Mouse (Mus musculus): ENCODE results near the gene Anapc5. TPM values are rescaled to one million over a fixed set of nuclear protein-coding genes. Genes with fewer than 3 reads are reported as not detected.
A peak's percentile ranks its signal among the peaks of the same experiment; 100 is the strongest.

Gene Anapc5
- 166 and 180 TPM in 2 replicates for polyA plus RNA-seq (2015; fragmentation: Nextera tagmentation; extraction: Ambion mirVana)

DNA sequence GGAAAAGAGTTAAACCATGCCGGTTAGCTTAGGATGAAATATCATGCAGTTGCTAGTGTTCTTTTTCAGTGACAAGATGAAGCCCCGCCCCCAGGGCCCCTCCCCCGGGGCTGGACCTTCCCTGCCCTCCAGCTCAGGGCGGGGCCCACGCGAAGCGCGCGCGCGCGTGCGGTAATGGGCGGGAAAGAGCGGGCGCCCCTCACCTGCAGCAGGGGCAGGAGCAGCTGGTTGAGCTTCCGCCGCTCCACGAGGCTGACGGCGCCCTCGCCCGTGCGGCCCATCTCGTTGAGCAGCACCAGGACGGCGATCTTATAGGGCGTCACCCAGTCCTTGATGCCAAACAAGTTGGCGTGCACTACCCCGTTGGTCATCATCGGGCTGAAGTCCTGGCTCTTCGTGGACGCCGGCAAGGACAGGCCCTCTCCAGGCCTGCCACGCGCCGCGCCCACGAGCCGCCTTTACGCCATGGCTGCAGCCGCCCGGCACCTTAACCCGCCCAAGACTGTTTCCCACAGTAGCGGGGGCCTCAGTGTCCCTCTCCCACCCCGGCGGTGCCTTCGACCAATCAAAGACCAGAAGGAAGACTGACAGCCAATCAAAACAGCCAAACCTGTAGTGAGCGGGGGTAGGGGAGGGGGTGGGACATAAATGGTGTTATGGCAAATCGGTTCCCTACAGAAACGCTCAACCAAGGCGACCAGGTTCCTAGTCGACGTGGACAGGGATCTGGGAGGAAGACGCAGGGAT lies at the start of gene Anapc5:
Anapc5 (minus strand) TSS at position 563 of the 747 bp plus-strand sequence.
- ATAC-seq, result peak; percentile 99
- WGBS, result under 1% methylated on average over 50 of the region's 55 CpGs

DNA sequence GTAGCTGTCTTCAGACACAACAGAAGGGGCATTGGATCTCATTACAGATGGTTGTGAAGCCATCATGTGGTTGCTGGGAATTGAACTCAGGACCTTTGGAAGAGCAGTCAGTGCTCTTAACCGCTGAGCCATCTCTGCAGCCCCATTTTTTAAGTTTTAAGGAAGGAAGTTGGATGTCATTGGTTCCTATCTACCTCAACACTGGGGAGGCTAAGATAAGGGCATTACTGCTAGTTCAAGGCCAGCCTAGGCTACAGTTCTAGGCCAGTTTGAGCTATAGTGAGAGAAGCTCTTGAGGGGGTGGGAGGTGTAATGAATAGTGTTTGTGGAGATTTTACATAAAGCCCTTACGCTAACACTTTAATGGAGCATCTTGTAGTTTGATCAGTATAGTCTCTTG lies 41.9 kb upstream of the Anapc5 start:
- no peaks in the 10 kb centered on the region for H3K27me3 ChIP-seq (replicated peaks; ENCODE audit: insufficient read depth, low read length)
- no peak overlapping the region for H3K4me2 ChIP-seq (replicated peaks; ENCODE audit: low read depth, low read length)
- DNase-seq (ENCODE audit: low spot score) (no peak), ATAC-seq (no peak)
- no peaks in the 10 kb centered on the region for H3K4me1 ChIP-seq (ENCODE audit: insufficient read depth, low read depth, low read length)
- 97% methylated on average over 2 of the region's 2 CpGs for WGBS
- H3K9ac ChIP-seq (replicated peaks; ENCODE audit: low read depth), result no peak overlapping the region
- no peaks in the 10 kb centered on the region for H3K9me3 ChIP-seq (ENCODE audit: low read length)
- H3K27ac ChIP-seq (ENCODE audit: low read length), result no peak overlapping the region
- no peak overlapping the region for H3K4me3 ChIP-seq (ENCODE audit: low read depth, low read length)
- TF ChIP-seq CTCF (IDR thresholded peaks at IDR 0.05), result no peak
- no peak for TF ChIP-seq EP300 (IDR thresholded peaks at IDR 0.05)
- peaks cover 16% of the 10 kb centered on the region; the same call in 1 of the 2 replicates for H3K36me3 ChIP-seq (ENCODE audit: insufficient read depth, low read length)

More for the DNA sequence above, at the start of gene Anapc5:
- Histone ChIP-seq H3K27me3 (replicated peaks; ENCODE audit: insufficient read depth, low read length) (no peaks in the 10 kb centered on the region), H3K4me2 (replicated peaks; ENCODE audit: low read depth, low read length) (peak within 1 kb of the TSS; percentile 58), H3K4me1 (ENCODE audit: insufficient read depth, low read depth, low read length) (no peaks in the 10 kb centered on the region; the same call in 1 of the 2 replicates), H3K27ac (ENCODE audit: low read length) (peak within 1 kb of the TSS; percentile 91), H3K4me3 (ENCODE audit: low read depth, low read length) (peak within 1 kb of the TSS; percentile 90), H3K9ac (replicated peaks; ENCODE audit: low read depth) (peak within 1 kb of the TSS; percentile 63), H3K36me3 (ENCODE audit: insufficient read depth, low read length) (peaks cover 18% of the 10 kb centered on the region), H3K9me3 (ENCODE audit: low read length) (no peaks in the 10 kb centered on the region)
- TF ChIP-seq CTCF (IDR thresholded peaks at IDR 0.05), result no peak; the same call in 1 of the 2 replicates
- TF ChIP-seq EP300 (IDR thresholded peaks at IDR 0.05), result peak; percentile 56
- DNase-seq (ENCODE audit: low spot score), result peak; percentile 98

DNA sequence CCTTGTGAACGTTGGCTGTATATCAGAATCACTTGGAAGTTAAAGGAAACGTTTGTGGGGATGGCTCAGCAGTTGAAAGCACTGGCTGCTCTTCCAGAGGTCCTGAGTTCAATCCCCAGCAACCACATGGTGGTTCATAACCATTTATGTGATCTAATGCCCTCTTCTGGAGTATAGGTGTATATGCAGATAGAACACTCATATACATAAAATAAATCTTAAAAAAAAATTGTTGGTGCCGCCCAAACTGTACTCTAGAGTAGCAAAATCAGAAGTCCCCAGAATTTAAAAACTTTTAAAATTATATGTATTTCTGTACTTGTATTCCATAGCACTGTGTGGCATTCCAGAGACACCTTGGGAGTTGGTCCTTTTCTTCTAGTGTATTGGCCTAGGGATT lies 34.7 kb upstream of the Anapc5 start:
- TF ChIP-seq CTCF (IDR thresholded peaks at IDR 0.05) (no peak), EP300 (IDR thresholded peaks at IDR 0.05) (no peak)
- Histone ChIP-seq H3K4me1 (ENCODE audit: insufficient read depth, low read depth, low read length) (peaks cover 3% of the 10 kb centered on the region; the same call in 1 of the 2 replicates), H3K27ac (ENCODE audit: low read length) (no peak overlapping the region), H3K4me3 (ENCODE audit: low read depth, low read length) (no peak overlapping the region), H3K36me3 (ENCODE audit: insufficient read depth, low read length) (no peaks in the 10 kb centered on the region), H3K9ac (replicated peaks; ENCODE audit: low read depth) (no peak overlapping the region), H3K9me3 (ENCODE audit: low read length) (no peaks in the 10 kb centered on the region), H3K4me2 (replicated peaks; ENCODE audit: low read depth, low read length) (no peak overlapping the region), H3K27me3 (replicated peaks; ENCODE audit: insufficient read depth, low read length) (no peaks in the 10 kb centered on the region)
- WGBS, result 59% methylated on average over 3 of the region's 3 CpGs
- ATAC-seq (no peak), DNase-seq (ENCODE audit: low spot score) (peak; percentile 35)

DNA sequence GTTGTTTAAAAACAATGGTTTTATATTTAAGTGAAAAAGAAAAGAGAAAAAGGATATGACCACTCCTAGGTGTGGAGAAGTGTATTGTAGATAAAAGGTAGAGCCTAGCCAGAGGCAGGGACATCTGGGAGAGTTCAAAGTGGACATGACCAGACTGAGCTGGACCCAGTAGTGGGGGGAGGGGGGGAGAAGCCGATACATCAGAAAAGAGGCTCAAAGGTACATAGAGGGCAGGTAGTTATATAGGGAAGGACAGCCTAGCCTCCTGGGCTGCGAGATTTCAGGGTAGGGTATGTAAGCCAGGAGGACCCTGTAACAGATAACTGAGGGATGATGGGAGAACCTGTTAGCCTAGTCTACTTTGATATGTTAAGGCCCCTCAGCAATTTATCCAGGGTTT lies 31.5 kb upstream of the Anapc5 start:
- no peak overlapping the region for H3K4me3 ChIP-seq (ENCODE audit: low read depth, low read length)
- H3K4me2 ChIP-seq (replicated peaks; ENCODE audit: low read depth, low read length), result no peak overlapping the region
- H3K27ac ChIP-seq (ENCODE audit: low read length), result no peak overlapping the region
- WGBS, result 75% methylated on average over 2 of the region's 2 CpGs
- no peak for ATAC-seq
- H3K9me3 ChIP-seq (ENCODE audit: low read length), result no peaks in the 10 kb centered on the region
- H3K36me3 ChIP-seq (ENCODE audit: insufficient read depth, low read length), result no peaks in the 10 kb centered on the region
- peaks cover 7% of the 10 kb centered on the region; the same call in 1 of the 2 replicates for H3K4me1 ChIP-seq (ENCODE audit: insufficient read depth, low read depth, low read length)
- no peak for DNase-seq (ENCODE audit: low spot score)
- no peaks in the 10 kb centered on the region for H3K27me3 ChIP-seq (replicated peaks; ENCODE audit: insufficient read depth, low read length)
- H3K9ac ChIP-seq (replicated peaks; ENCODE audit: low read depth), result no peak overlapping the region
- no peak for TF ChIP-seq EP300 (IDR thresholded peaks at IDR 0.05)

DNA sequence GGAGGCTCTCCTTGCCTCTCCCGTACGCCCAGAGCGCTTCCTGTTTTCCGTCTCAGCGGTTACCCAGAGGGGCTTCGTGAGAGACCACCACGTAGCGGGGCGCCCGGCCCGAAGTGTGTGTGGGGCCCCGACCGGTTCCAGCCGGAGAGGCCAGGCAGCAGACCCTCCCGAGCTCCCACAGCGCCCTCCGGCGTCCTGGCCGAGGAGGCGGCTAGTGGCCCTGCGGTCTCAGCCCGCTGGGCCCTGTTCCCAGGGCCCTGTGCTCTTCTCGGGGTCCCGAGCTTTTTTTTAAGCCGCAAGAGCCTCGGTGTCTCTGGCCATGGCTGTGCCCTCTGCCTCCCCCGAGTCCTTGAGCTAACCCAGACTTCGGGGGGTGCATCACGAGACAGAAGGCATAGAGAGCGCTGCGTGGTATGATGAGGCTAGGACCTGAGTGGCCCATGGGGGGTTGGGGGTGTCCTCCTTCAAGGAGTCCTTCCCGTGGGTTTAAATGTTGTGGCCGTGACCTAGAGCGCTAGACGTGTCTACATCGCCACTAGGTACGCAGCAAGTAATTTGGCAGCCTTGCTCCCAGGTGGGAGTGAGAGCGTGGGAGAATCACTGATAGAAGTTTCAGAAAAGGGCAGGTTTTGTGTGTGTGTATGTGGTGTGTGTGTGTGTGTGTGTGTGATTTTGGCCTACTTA lies 29.3 kb upstream of the Anapc5 start:
- peak overlapping the region; percentile 83 for H3K4me3 ChIP-seq (ENCODE audit: low read depth, low read length)
- peaks cover 7% of the 10 kb centered on the region; the same call in 1 of the 2 replicates for H3K4me1 ChIP-seq (ENCODE audit: insufficient read depth, low read depth, low read length)
- H3K9ac ChIP-seq (replicated peaks; ENCODE audit: low read depth), result peak overlapping the region; percentile 98
- ATAC-seq (peak; percentile 81), DNase-seq (ENCODE audit: low spot score) (peak; percentile 83)
- peak overlapping the region; percentile 96 for H3K4me2 ChIP-seq (replicated peaks; ENCODE audit: low read depth, low read length)
- no peaks in the 10 kb centered on the region for H3K36me3 ChIP-seq (ENCODE audit: insufficient read depth, low read length)
- WGBS, result under 1% methylated on average over 32 of the region's 38 CpGs
- peak; percentile 70 for TF ChIP-seq CTCF (IDR thresholded peaks at IDR 0.05)
- TF ChIP-seq EP300 (IDR thresholded peaks at IDR 0.05), result no peak
- H3K9me3 ChIP-seq (ENCODE audit: low read length), result no peaks in the 10 kb centered on the region
- no peaks in the 10 kb centered on the region for H3K27me3 ChIP-seq (replicated peaks; ENCODE audit: insufficient read depth, low read length)
- peak overlapping the region; percentile 90 for H3K27ac ChIP-seq (ENCODE audit: low read length)

Measured in lung, postnatal 0 days (tissue).